Mouse (Mus musculus): Measurements from ENCODE around the gene Rarb.
"Not testable (repeated sequence)": the region's sequence is repeated elsewhere in the genome, so short reads cannot be mapped to it uniquely, and the experiment has no call there.

The Rarb gene

GRCm38 (mm10) chr14:16818602-16819250 lies at the start of gene Rarb:
Gene Rarb (minus strand): TSS chr14:16819156.
- no peak for DNase-seq

- DNase-seq = no peak
These were observed 23.1 kb upstream of the Rarb start for GRCm38 (mm10) chr14:16842036-16842435.

DNA sequence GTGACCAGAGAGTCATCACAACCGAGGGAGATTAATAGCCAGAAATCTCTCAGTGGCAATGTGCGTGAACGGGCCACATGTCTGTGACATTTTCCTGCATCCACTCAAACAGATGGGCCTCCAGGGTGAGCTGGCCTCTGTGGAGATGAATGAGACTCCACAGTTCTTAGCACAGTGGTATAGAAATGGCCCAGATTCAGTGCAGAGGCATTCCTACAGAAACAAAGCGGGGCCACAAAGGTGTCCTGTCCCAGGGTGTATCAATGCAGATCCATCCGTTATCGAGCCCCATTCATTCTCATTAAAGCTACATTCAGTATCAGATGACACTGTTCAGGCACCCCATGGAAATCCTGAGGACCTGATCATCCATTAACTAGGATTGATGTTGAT lies 22.6 kb upstream of the Rarb start:
- DNase-seq = no peak

GRCm38 (mm10) chr14:16840951-16841596 lies 22.1 kb upstream of the Rarb start:
- no peak for DNase-seq

- DNase-seq = no peak
These were observed 21.2 kb upstream of the Rarb start for GRCm38 (mm10) chr14:16840135-16840534.

GRCm38 (mm10) chr14:16815096-16815741 lies 3.7 kb downstream of the Rarb start:
- no peak for DNase-seq

GRCm38 (mm10) chr14:16806155-16806554 lies 12.8 kb downstream of the Rarb start:
- no peak for DNase-seq

DNA sequence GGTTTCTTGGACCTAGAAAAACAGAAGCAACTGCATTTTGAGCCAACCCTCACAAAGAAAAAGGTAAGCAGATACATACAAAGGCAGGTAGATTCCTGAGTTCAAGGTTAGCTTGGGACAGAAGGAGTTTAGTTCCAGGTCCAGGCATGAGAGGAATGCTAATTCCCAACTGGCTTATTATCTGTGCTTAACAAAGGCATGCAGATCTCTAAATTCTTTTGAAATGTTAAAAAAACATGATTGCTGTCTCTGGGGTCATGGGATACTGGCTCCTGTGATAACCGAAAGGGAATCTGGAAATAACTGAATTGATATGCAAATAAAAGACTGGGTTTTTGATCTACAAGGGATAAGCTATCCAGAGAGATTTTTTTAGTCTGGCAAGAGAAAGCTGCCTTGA lies 28.8 kb downstream of the Rarb start:
- no peak for DNase-seq

- DNase-seq = no peak
These were observed 36.9 kb downstream of the Rarb start for GRCm38 (mm10) chr14:16781942-16782541.

- no peak for DNase-seq
These were observed 42.1 kb downstream of the Rarb start for GRCm38 (mm10) chr14:16776723-16777381.

GRCm38 (mm10) chr14:16772927-16773326 lies 46.0 kb downstream of the Rarb start:
- no peak for DNase-seq

- DNase-seq = no peak
These were observed 53.1 kb downstream of the Rarb start for GRCm38 (mm10) chr14:16765891-16766290.

- no peak for DNase-seq
These were observed 56.2 kb downstream of the Rarb start for GRCm38 (mm10) chr14:16762773-16763172.

GRCm38 (mm10) chr14:16758773-16759434 lies 60.1 kb downstream of the Rarb start:
- no peak for DNase-seq

GRCm38 (mm10) chr14:16755601-16756000 lies 63.4 kb downstream of the Rarb start:
- DNase-seq = not testable (repeated sequence)

DNA sequence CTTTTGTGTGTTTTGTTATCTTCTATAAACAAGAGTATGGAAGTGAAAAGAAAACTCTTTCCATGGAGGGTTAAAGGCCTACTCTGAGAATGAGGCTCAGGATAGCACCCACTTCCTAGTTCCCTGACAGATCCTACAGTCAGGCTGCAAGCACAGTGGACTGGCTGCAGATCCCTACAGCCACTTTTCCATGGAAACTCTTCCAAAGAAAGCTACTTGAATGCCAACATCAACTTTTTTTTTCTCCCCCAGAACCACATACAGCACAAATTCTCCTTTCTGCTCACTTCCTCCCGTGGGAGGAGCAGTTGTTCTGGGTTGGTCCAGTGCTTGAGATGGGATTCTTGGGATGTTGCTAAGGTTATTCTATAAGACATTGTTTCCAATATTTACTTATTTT lies 66.3 kb downstream of the Rarb start:
- DNase-seq = no peak

GRCm38 (mm10) chr14:16746982-16747578 lies 71.9 kb downstream of the Rarb start:
- DNase-seq = no peak

- DNase-seq = no peak
These were observed 77.8 kb downstream of the Rarb start for GRCm38 (mm10) chr14:16740982-16741739.

GRCm38 (mm10) chr14:16738538-16738937 lies 80.4 kb downstream of the Rarb start:
- DNase-seq = no peak

DNA sequence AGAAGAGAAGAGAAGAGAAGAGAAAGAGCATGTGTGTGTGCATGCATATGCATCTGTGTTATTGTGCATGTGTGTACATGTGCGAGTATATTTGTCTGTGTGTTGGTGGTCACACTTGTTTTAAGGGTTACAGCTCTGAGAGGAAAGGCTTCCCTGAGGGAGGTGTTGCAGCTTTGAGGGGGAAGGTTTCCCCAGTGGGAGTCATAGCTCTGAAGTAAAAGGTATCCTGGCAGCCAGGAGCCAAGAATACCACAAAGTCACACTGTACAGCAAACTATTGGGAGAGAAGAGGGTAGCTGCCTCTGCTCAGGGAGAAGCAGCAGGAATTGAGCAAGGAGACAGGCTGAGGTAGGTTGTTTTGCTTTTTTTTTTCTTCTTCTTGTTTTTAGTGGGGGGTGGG lies 81.2 kb downstream of the Rarb start:
- DNase-seq = no peak

GRCm38 (mm10) chr14:16735331-16736012 lies 83.5 kb downstream of the Rarb start:
- DNase-seq = no peak

Measured in liver (tissue).